Mouse (Mus musculus) olfactory bulb, adult 2 months (tissue): ENCODE results near the gene Ndufa4l2.

ENCODE experiments used
- CTCF ChIP-seq: fragments of 200-500 bp; IDR thresholded peaks from 2 replicates; pipeline ENCODE4 v1.5.1; 2012; ENCODE audit warnings: low read depth, mild to moderate bottlenecking, low read length, moderate library complexity; ENCODE audit not compliant: insufficient read depth
- POLR2A ChIP-seq: fragments of 200-500 bp; IDR thresholded peaks from 2 replicates; pipeline ENCODE4 v1.6.1; 2012; ENCODE audit warnings: mild to moderate bottlenecking, low read depth, low read length, moderate library complexity; ENCODE audit not compliant: insufficient read depth

DNA sequence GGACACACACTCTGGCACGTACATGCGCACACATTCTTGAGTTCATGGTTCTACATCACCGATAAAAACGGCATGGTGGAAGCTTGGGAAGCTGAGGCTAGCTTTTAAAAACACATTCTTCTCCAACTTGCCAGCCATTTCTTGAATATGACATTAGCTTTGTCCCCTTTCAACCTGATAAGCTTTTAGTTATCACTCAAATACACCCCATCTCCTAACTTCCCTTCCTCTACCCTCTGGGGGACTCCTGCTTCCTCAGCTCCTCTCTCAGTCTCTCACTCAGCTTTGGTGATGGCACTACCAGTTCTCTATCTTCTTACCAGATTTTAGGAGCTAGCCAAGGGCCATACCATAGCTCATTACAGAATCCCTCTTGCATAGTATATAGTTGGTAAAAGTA, 39.6 kb upstream of the Ndufa4l2 start:
- no peak for TF ChIP-seq POLR2A
- TF ChIP-seq CTCF: no peak
